Mouse (Mus musculus): ENCODE measurements around the gene Add3.

- no peak for TF ChIP-seq USF1 (IDR thresholded peaks at IDR 0.05; ENCODE audit: low read depth, low read length)
- no peak for TF ChIP-seq NELFE (IDR thresholded peaks at IDR 0.05; ENCODE audit: low read depth, low read length)
- no peak for TF ChIP-seq NRF1 (IDR thresholded peaks at IDR 0.05; ENCODE audit: low read depth, low read length)
- no peak for TF ChIP-seq CTCF (conservative IDR thresholded peaks at IDR 0.05 in 1 of 2, IDR thresholded peaks at IDR 0.05 in 1 of 2; ENCODE audit: low read depth in 2 of 2, low read length in 2 of 2)
- TF ChIP-seq POLR2A (IDR thresholded peaks at IDR 0.05; ENCODE audit: low read depth, low read length), result no peak
- no peak for TF ChIP-seq ETS1 (conservative IDR thresholded peaks at IDR 0.05; ENCODE audit: low read depth, low read length)
- no peak for TF ChIP-seq GABPA (IDR thresholded peaks at IDR 0.05; ENCODE audit: insufficient replicate concordance, low read depth, low read length)
Observed at GRCm38 (mm10) chr19:53093294-53093693, 46.9 kb upstream of the Add3 start.
